Mouse (Mus musculus): ENCODE measurements around the gene Fgfr2.

DNA sequence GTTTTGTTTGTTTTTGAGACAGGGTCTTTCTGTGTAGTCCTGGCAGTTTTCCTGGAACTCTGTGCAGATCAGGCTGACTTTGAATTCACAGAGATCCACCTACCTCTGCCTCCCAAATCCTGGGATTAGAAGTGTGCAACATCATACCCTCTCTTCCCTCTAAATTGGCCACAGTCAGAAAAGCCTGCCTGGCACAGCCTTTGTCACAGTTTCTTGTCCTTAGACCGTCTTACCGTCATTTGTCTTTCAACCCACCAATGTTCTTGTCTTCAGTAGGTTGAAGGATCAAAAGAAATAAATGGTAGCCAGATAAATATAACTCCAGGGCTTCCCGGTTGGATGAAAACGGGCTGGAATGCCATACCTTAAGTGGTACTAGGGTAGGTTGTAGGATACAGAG is 518.4 kb downstream of the Fgfr2 start:
- TF ChIP-seq CTCF (IDR thresholded peaks at IDR 0.05; ENCODE audit: borderline replicate concordance, extremely low read depth, insufficient read depth, insufficient read length) (no peak), POLR2A (IDR thresholded peaks at IDR 0.05; ENCODE audit: borderline replicate concordance, extremely low read depth, insufficient read depth, insufficient read length, poor library complexity, severe bottlenecking) (no peak)

Data from brain, embryonic 14.5 days (tissue).